Mouse (Mus musculus) forebrain, embryonic 11.5 days (tissue): ENCODE results near the gene Palld. TPM values are rescaled to one million over a fixed set of nuclear protein-coding genes. Genes with fewer than 3 reads are reported as not detected.

Experiments used
- ATAC-seq: fragments of 200-750 bp; cut with Nextera tagmentation; replicated peaks from 2 replicates; pipeline ENCODE4 v1.8.0; 2017; ENCODE audit warnings: moderate TSS enrichment; ENCODE audit not compliant: low FRiP score
- DNase-seq: peaks from one replicate; pipeline ENCODE4 v3.0.0-alpha.2; 2017; ENCODE audit warnings: low spot score
- H3K27ac ChIP-seq: fragments of 300-500 bp; sonication (generic); 2 replicates; pipeline ENCODE4 v1.5.1; 2014; ENCODE audit warnings: low read depth, low read length
- H3K27me3 ChIP-seq: fragments of 300-500 bp; sonication (generic); 2 replicates; pipeline ENCODE4 v1.6.1; 2014; ENCODE audit warnings: mild to moderate bottlenecking, low read length, mixed read lengths; ENCODE audit not compliant: control insufficient read depth, insufficient read depth
- H3K36me3 ChIP-seq: fragments of 300-500 bp; sonication (generic); 2 replicates; pipeline ENCODE4 v1.6.1; 2014; ENCODE audit warnings: mild to moderate bottlenecking, low read length, moderate library complexity, mixed read lengths; ENCODE audit not compliant: control insufficient read depth, insufficient read depth
- H3K4me1 ChIP-seq: fragments of 300-500 bp; sonication (generic); replicated peaks from 2 replicates; pipeline ENCODE4 v1.6.1; 2014; ENCODE audit warnings: low read length, mixed read lengths; ENCODE audit not compliant: control insufficient read depth, insufficient read depth
- H3K4me2 ChIP-seq: fragments of 300-500 bp; sonication (generic); 2 replicates; pipeline ENCODE4 v1.6.1; 2014; ENCODE audit warnings: low read depth, mild to moderate bottlenecking, low read length, moderate library complexity, mixed read lengths; ENCODE audit not compliant: severe bottlenecking
- H3K4me3 ChIP-seq: fragments of 300-500 bp; sonication (generic); 2 replicates; pipeline ENCODE4 v1.5.1; 2014; ENCODE audit warnings: low read depth, low read length
- H3K9ac ChIP-seq: fragments of 300-500 bp; sonication (generic); 2 replicates; pipeline ENCODE4 v1.6.1; 2014; ENCODE audit warnings: low read length
- H3K9me3 ChIP-seq: fragments of 300-500 bp; sonication (generic); 2 replicates; pipeline ENCODE4 v1.6.1; 2016; ENCODE audit warnings: low read length, mixed read lengths; ENCODE audit not compliant: control insufficient read depth
- WGBS: fragments of 180-500 bp; shearing (Covaris S2); extraction: QIAGEN DNeasy Blood & Tissue Kit; methylation state at CpG from one replicate; pipeline ENCODE4 v1.1.7; 2014; 5-methylcytosine and 5-hydroxymethylcytosine counted together
- polyA plus RNA-seq: library from polyadenylated mRNA; unstranded; fragments of >200 nt; fragmentation: Nextera tagmentation; extraction: Ambion mirVana; gene quantifications from 2 replicates; pipeline ENCODE4 v1.2.1, GENCODE M21; 2014

Palld gene
- polyA plus RNA-seq, 1 experiment from 2014 or later: 56.7 TPM

DNA sequence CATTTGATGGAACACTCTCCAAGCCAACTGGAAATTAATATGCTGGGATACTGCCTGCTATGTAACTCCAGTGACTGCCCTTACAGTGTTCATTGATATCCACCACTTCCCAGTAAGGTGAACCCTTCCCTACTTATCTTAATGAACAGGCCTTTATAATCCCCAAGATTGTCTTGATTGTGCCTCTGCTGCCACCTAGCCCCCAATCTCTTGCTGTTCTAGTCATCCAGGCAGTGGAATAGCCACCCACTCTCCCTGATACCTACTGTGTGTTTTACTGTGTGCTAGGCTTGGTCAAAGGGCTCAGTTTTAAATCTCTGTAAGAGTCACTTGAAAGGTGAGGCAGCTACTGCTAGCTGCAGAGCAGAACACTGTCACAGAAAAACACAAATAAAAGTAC lies 216.2 kb downstream of the Palld start:
- DNase-seq (no peak), ATAC-seq (no peak)
- Histone ChIP-seq H3K36me3 (no peaks in the 10 kb centered on the region; the same call in 1 of the 2 replicates), H3K4me1 (no peaks in the 10 kb centered on the region), H3K4me2 (no peak overlapping the region), H3K27ac (no peak overlapping the region), H3K27me3 (no peaks in the 10 kb centered on the region), H3K9ac (no peak overlapping the region), H3K4me3 (no peak overlapping the region), H3K9me3 (no peaks in the 10 kb centered on the region)

DNA sequence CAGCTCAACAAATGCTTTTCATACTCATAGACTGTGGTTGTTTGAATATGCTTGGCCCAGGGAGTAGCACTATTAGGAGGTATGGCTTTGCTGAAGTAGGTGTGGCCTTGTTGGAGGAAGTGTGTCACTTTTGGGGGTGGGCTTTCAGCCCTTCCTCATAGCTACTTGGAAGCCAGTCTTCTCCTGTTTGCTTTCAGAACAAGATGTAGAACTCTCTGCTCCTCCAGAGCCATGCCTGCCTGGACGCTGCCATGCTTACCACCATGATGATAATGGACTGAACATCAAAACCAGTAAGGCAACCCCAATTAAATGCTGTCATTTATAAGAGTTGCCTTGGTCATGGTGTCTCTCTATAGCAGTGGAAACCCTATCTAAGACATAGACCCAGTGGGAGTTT lies 217.2 kb downstream of the Palld start:
- Histone ChIP-seq H3K9ac (no peak overlapping the region), H3K27ac (no peak overlapping the region), H3K4me1 (no peaks in the 10 kb centered on the region), H3K36me3 (no peaks in the 10 kb centered on the region; the same call in 1 of the 2 replicates), H3K4me2 (no peak overlapping the region), H3K27me3 (no peaks in the 10 kb centered on the region), H3K4me3 (no peak overlapping the region), H3K9me3 (no peaks in the 10 kb centered on the region)
- 89% methylated on average over 1 of the region's 1 CpGs for WGBS
- ATAC-seq (no peak), DNase-seq (no peak)

DNA sequence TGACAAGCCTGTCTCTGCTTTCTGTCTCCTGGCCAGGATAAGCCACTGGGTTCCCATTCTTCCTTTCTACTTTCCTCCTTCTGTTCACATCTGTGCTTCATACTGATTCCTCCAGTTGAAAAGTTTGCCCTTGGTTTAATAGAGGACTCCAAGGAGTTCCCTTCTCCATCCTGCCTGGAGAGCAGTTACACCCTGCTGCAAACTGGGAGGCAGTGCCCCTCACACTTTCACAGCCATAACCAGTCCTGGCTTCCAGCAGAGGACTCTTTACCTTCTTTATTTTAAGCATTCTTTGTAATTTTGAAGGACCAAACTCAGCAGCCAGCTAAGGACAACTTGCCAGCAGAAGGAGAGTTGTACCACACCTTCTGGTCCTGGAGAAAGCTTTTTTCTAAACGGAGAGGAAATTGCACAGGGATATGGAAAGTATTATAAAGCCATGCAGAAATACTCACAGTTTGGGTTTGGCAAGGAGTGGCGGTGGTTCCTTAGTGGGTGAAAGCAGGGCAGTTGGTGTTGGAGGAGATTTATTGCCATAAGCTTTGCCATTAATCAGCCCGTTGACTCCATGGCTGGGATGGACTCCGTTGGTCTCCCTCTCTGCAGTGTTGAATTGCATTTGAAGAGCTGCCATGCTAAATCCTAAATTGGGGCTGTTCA lies 218.1 kb downstream of the Palld start:
- DNase-seq: no peak
- Histone ChIP-seq H3K4me3 (no peak overlapping the region), H3K36me3 (no peaks in the 10 kb centered on the region; the same call in 1 of the 2 replicates), H3K9ac (no peak overlapping the region), H3K27me3 (no peaks in the 10 kb centered on the region), H3K4me1 (no peaks in the 10 kb centered on the region), H3K4me2 (no peak overlapping the region), H3K9me3 (no peaks in the 10 kb centered on the region), H3K27ac (no peak overlapping the region)
- ATAC-seq: no peak
- 90% methylated on average over 4 of the region's 4 CpGs for WGBS

DNA sequence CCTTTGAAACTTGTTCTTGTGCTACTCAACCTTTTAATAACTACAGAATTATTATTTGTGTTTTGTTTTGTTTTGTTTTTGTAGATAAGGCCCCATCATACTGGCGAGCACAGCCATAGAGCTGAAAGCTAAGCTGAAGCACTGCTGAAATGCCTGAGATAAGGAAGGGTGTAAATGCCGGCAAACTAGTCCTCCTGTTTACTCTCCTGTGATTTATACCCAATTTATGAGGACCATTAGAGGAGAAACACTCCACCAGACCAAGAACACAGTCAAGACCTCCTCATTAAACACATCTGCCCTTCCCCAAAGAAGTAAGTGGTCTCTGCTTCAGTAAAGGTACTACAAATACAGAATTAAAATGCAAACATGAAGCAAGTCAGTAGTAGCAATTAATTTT lies 219.6 kb downstream of the Palld start:
- Histone ChIP-seq H3K4me1 (no peaks in the 10 kb centered on the region), H3K9ac (no peak overlapping the region), H3K9me3 (no peaks in the 10 kb centered on the region), H3K4me2 (no peak overlapping the region), H3K4me3 (no peak overlapping the region), H3K27me3 (no peaks in the 10 kb centered on the region), H3K36me3 (no peaks in the 10 kb centered on the region; the same call in 1 of the 2 replicates), H3K27ac (no peak overlapping the region)
- DNase-seq (no peak), ATAC-seq (no peak)
- 92% methylated on average over 2 of the region's 2 CpGs for WGBS

DNA sequence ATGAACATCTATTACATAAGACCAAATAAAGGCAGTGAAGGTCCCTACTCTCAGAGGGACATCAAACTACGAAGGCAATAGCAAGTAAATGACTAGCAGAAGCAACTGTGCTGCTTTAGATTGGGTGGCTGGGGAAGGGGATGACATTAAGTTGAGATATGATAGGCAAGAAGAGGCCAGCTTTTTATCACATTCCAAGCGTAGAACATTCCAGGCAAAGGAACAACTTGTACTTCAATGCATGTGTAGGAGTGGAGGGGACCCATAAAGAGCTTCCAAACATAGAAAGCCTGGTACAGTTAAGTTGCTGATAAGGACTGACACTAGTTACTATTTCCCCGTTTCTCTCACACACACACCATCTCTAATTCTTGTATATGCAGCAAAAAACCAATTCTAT lies 221.3 kb downstream of the Palld start:
- Histone ChIP-seq H3K27ac (no peak overlapping the region), H3K4me3 (no peak overlapping the region), H3K4me1 (no peaks in the 10 kb centered on the region), H3K27me3 (no peaks in the 10 kb centered on the region), H3K9me3 (no peaks in the 10 kb centered on the region), H3K4me2 (no peak overlapping the region), H3K9ac (no peak overlapping the region), H3K36me3 (no peaks in the 10 kb centered on the region; the same call in 1 of the 2 replicates)
- 89% methylated on average over 3 of the region's 3 CpGs for WGBS
- no peak for DNase-seq
- no peak for ATAC-seq

DNA sequence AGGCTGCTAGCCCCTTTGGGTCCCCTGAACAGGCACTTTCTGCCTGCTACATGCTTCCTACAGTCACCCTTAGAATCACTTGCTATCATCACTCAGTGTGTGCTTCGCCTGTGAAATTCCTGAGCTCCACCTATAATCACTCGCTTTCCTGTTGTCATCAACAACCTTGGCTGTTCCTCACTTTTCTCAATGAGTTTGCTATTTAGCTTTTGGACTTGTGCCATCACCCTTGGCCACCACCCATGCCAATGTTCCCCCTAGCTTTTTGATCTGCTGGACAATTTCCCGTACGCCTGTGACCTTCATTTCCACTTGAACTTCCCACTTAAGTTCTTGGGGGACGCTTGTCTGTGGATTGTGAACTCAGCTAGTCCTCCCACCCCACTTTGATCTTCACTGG lies 225.3 kb downstream of the Palld start:
- no peak overlapping the region for H3K9ac ChIP-seq
- H3K27me3 ChIP-seq: no peaks in the 10 kb centered on the region
- ATAC-seq (no peak), DNase-seq (no peak)
- no peak overlapping the region for H3K4me2 ChIP-seq
- H3K27ac ChIP-seq: no peak overlapping the region
- H3K4me3 ChIP-seq: no peak overlapping the region
- no peaks in the 10 kb centered on the region for H3K4me1 ChIP-seq
- H3K36me3 ChIP-seq: no peaks in the 10 kb centered on the region
- no peaks in the 10 kb centered on the region for H3K9me3 ChIP-seq
- 96% methylated on average over 5 of the region's 5 CpGs for WGBS

DNA sequence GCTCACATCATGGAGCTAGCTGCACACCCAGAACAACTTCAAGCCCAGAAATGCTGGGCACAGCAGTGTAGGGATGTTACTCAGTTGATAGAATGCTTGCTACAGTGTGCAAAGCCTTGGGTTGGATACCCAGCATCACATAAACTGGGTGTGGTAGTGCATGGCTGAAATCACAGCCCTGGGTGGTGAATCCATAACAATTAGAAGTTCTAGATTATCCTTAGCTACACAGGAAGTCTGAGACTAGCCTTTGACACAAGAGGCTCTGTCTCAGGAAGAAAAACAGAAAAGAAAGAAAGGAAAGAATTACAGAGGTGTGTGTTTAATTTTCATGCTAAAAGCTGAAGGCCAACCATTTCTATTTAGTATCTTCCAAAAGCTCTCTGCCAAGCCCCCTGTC lies 231.3 kb downstream of the Palld start:
- Histone ChIP-seq H3K9me3 (no peaks in the 10 kb centered on the region), H3K27ac (no peak overlapping the region), H3K4me2 (no peak overlapping the region), H3K4me1 (no peaks in the 10 kb centered on the region), H3K27me3 (no peaks in the 10 kb centered on the region), H3K36me3 (no peaks in the 10 kb centered on the region), H3K9ac (no peak overlapping the region), H3K4me3 (no peak overlapping the region)
- ATAC-seq (no peak), DNase-seq (no peak)

DNA sequence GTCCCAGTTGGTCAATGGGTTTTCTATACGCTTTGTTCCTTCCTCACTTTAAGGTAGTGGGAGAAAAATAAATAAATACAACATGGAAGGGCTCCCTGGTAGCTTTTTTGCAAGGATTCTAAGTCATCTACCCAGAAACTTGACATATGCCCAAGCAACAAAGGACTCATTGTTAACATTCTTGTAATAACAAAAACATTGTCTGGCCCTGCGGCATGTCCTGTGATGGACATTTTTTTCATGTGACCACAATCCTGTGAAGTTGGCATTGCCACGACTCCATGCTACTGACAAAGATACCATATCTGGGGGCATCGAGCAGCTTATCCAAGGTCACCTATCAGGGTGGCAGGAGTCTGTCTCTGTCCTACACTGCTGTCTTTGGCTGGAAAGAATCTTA lies 232.1 kb downstream of the Palld start:
- Histone ChIP-seq H3K27ac (no peak overlapping the region), H3K9me3 (no peaks in the 10 kb centered on the region), H3K9ac (no peak overlapping the region), H3K4me1 (no peaks in the 10 kb centered on the region), H3K4me3 (no peak overlapping the region), H3K36me3 (no peaks in the 10 kb centered on the region), H3K27me3 (no peaks in the 10 kb centered on the region), H3K4me2 (no peak overlapping the region)
- 74% methylated on average over 4 of the region's 4 CpGs for WGBS
- ATAC-seq (no peak), DNase-seq (no peak)

DNA sequence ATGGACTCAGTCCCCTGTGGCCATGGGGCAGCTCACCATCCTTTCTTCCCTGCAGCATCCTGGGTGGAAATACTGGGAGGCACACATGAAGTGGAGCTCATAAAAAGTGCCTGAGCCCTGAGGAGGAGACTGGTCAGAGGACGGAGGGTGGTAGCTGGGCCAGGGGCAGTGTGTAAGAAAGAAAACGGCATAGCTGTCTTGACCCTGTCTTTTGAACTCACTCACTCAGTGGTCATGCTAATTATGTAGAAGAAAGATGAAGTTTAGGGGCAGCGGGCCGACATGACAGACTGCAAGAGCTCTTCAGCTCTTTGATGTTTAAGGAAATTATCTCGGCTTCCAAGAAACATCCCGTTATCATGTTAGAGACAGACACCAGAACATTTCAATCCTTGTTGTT lies 235.6 kb downstream of the Palld start:
- Histone ChIP-seq H3K4me2 (no peak overlapping the region), H3K4me1 (no peaks in the 10 kb centered on the region), H3K36me3 (no peaks in the 10 kb centered on the region), H3K27me3 (no peaks in the 10 kb centered on the region), H3K27ac (no peak overlapping the region), H3K4me3 (no peak overlapping the region), H3K9me3 (no peaks in the 10 kb centered on the region), H3K9ac (no peak overlapping the region)
- 38% methylated on average over 6 of the region's 6 CpGs for WGBS
- ATAC-seq (no peak), DNase-seq (no peak)
